Mouse (Mus musculus) heart, postnatal 0 days (tissue): ENCODE measurements around the gene Mul1.

Experiments used
- CTCF ChIP-seq: IDR thresholded peaks from 2 replicates; pipeline ENCODE4 v1.5.1; 2016; ENCODE audit warnings: antibody characterized with exemption, control low read depth, low read depth
- EP300 ChIP-seq: IDR thresholded peaks from 2 replicates; pipeline ENCODE4 v1.6.1; 2016; ENCODE audit warnings: antibody characterized with exemption, low read depth

GRCm38 (mm10) chr4:138396711-138397110 is 37.8 kb upstream of the Mul1 start:
- TF ChIP-seq CTCF: no peak
- TF ChIP-seq EP300: no peak
